Mouse (Mus musculus): ENCODE results near the gene Bcl6.

- TF ChIP-seq TAL1 (IDR thresholded peaks at IDR 0.05; ENCODE audit: low read length) (no peak), GATA1 (IDR thresholded peaks at IDR 0.05; ENCODE audit: low read length) (no peak)
Measured at GRCm38 (mm10) chr16:23980201-23980870, 8.3 kb downstream of the Bcl6 start.
